Mouse (Mus musculus) embryo, embryonic 11.5 days (tissue): ENCODE measurements around the gene Ccdc141.
"Not testable (repeated sequence)": the region's sequence is repeated elsewhere in the genome, so short reads cannot be mapped to it uniquely, and the experiment has no call there.

Source experiments
- DNase-seq: peaks from one replicate; pipeline ENCODE4 v3.0.0-alpha.2; 2012; ENCODE audit warnings: low read depth, low spot score

The Ccdc141 gene

GRCm38 (mm10) chr2:77061871-77062270, 108.6 kb downstream of the Ccdc141 start:
- DNase-seq = peak; percentile 46

GRCm38 (mm10) chr2:77059596-77059995, 110.8 kb downstream of the Ccdc141 start:
- DNase-seq = no peak

GRCm38 (mm10) chr2:77056367-77056766, 114.1 kb downstream of the Ccdc141 start:
- DNase-seq = no peak

GRCm38 (mm10) chr2:77042912-77043311, 127.5 kb downstream of the Ccdc141 start:
- DNase-seq = no peak

- no peak for DNase-seq
Observed at GRCm38 (mm10) chr2:77039683-77040082, 130.8 kb downstream of the Ccdc141 start.

- no peak for DNase-seq
Observed at GRCm38 (mm10) chr2:77039281-77039680, 131.2 kb downstream of the Ccdc141 start.

GRCm38 (mm10) chr2:77037211-77037610, 133.2 kb downstream of the Ccdc141 start:
- DNase-seq = no peak

GRCm38 (mm10) chr2:77034112-77034511, 136.3 kb downstream of the Ccdc141 start:
- DNase-seq = no peak

- DNase-seq = no peak
Observed at GRCm38 (mm10) chr2:77033322-77034060, 136.9 kb downstream of the Ccdc141 start.

GRCm38 (mm10) chr2:77020649-77021048, 149.8 kb downstream of the Ccdc141 start:
- no peak for DNase-seq

GRCm38 (mm10) chr2:77017735-77018134, 152.7 kb downstream of the Ccdc141 start:
- no peak for DNase-seq

GRCm38 (mm10) chr2:77013449-77013848, 157.0 kb downstream of the Ccdc141 start:
- not testable (repeated sequence) for DNase-seq

- no peak for DNase-seq
Observed at GRCm38 (mm10) chr2:77011981-77012380, 158.5 kb downstream of the Ccdc141 start.

GRCm38 (mm10) chr2:77007015-77007414, 163.4 kb downstream of the Ccdc141 start:
- no peak for DNase-seq

- DNase-seq = no peak
Observed at GRCm38 (mm10) chr2:77003148-77003547, 167.3 kb downstream of the Ccdc141 start.

- no peak for DNase-seq
Observed at GRCm38 (mm10) chr2:76998351-76998750, 172.1 kb downstream of the Ccdc141 start.

GRCm38 (mm10) chr2:76992493-76993201, 177.8 kb downstream of the Ccdc141 start:
- no peak for DNase-seq

- no peak for DNase-seq
Observed at GRCm38 (mm10) chr2:76987317-76987716, 183.1 kb downstream of the Ccdc141 start.

GRCm38 (mm10) chr2:76984384-76984783, 186.1 kb downstream of the Ccdc141 start:
- DNase-seq = no peak

- no peak for DNase-seq
Observed at GRCm38 (mm10) chr2:76983601-76984000, 186.8 kb downstream of the Ccdc141 start.

GRCm38 (mm10) chr2:76982391-76983145, 187.9 kb downstream of the Ccdc141 start, which contains the start of gene Ttn:
TSS of gene Ttn (minus strand) at chr2:76982547.
- no peak for DNase-seq

- DNase-seq = no peak
Observed at GRCm38 (mm10) chr2:76981717-76982116, 188.7 kb downstream of the Ccdc141 start.
